Mouse (Mus musculus) thymus, postnatal 14 days (tissue): ENCODE data around the gene Pdcl3.
"Not testable (repeated sequence)": the region's sequence is repeated elsewhere in the genome, so short reads cannot be mapped to it uniquely, and the experiment has no call there.

Source experiments
- DNase-seq: peaks from one replicate; pipeline ENCODE4 v3.0.0; 2021

Pdcl3 gene

GRCm38 (mm10) chr1:39025840-39026239 is 40.4 kb downstream of the Pdcl3 start:
- peak; percentile 55 for DNase-seq

DNA sequence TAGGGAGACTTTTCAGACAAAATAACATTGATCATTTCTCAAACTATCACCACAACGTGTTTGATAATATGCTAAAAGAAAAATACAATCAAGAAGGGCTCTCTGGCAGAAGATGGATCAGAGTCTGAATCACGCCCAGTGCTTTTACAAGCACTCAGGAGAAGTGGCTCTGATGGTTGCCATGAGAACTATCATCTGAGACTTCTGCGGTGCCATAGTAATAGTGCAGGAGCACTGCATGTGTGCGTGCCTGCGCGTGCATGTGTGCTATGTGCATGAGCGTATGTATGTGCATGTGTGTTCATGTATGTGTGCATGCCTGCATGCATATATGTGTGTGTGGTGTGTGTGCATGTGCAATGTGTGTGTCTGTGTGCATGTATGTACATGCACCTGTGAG is 43.8 kb downstream of the Pdcl3 start:
- no peak for DNase-seq

- DNase-seq = peak; percentile 57
Observed at GRCm38 (mm10) chr1:39030108-39030507, 44.7 kb downstream of the Pdcl3 start.

DNA sequence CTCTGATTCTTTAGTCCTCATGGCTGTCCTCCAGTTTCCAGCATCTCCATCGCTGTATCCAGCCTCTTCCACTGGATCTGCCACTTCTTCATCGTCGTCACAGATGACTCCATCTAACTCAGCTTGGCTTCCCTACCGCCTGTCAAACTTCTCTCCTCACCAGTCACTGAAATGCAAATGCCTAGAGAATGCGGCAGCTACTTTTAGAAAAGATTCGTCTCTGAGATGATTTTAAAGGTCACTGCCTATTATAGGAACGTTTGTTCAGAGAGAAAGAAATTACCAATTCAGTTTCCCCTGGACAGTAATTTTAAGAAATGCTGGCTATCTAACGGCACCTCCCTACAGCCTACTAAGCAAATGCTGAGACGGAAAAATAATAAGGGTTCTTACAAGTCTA is 50.4 kb downstream of the Pdcl3 start:
- no peak for DNase-seq

- DNase-seq = no peak
Observed at GRCm38 (mm10) chr1:39042188-39042587, 56.8 kb downstream of the Pdcl3 start.

- not testable (repeated sequence) for DNase-seq
Observed at GRCm38 (mm10) chr1:39044442-39044841, 59.0 kb downstream of the Pdcl3 start.

DNA sequence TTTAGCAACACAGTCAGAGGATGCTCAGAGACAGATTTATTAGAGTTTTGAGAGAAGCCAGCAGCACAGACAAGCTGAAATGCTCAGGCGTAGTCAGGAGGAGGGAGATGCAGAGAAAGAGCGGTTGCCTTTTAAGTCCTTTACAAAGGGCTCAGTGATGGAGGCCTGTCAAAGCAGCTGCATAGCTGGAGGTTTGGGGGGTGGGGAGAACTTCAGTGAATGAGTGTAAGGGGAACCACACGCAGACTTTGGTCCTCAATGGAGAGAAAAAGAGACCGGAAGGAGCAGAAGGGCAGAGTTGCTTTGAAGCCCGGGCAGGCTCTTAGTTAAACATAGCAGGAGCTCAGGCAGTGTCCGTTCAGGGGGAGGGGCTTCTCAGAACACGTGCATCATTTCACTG is 61.3 kb downstream of the Pdcl3 start:
- DNase-seq = peak; percentile 87
